Mouse (Mus musculus) embryonic facial prominence, embryonic 14.5 days (tissue): Measurements from ENCODE around the gene Ttc39a. TPM values are rescaled to one million over a fixed set of nuclear protein-coding genes. Genes with fewer than 3 reads are reported as not detected.

Experiments
- ATAC-seq: fragments of 200-750 bp; cut with Nextera tagmentation; 2 replicates; pipeline ENCODE4 v1.8.0; 2017; ENCODE audit warnings: low read depth, moderate number of reproducible peaks, moderate TSS enrichment
- DNase-seq: peaks from one replicate; pipeline ENCODE4 v3.0.0-alpha.2; 2015; ENCODE audit warnings: low spot score
- H3K27ac ChIP-seq: fragments of 300-500 bp; sonication (generic); replicated peaks from 2 replicates; pipeline ENCODE4 v1.5.1; 2014; ENCODE audit warnings: low read depth, mild to moderate bottlenecking, low read length, moderate library complexity
- H3K27me3 ChIP-seq: fragments of 300-500 bp; sonication (generic); replicated peaks from 2 replicates; pipeline ENCODE4 v1.6.1; 2014; ENCODE audit warnings: low read length; ENCODE audit not compliant: control insufficient read depth, insufficient read depth
- H3K36me3 ChIP-seq: fragments of 300-500 bp; sonication (generic); 2 replicates; pipeline ENCODE4 v1.6.1; 2014; ENCODE audit warnings: low read length, mixed read lengths; ENCODE audit not compliant: control insufficient read depth, insufficient read depth
- H3K4me1 ChIP-seq: fragments of 300-500 bp; sonication (generic); 2 replicates; pipeline ENCODE4 v1.6.1; 2014; ENCODE audit warnings: antibody characterized with exemption, low read length; ENCODE audit not compliant: control insufficient read depth, insufficient read depth
- H3K4me2 ChIP-seq: fragments of 300-500 bp; sonication (generic); 2 replicates; pipeline ENCODE4 v1.6.1; 2014; ENCODE audit warnings: low read depth, mild to moderate bottlenecking, low read length, moderate library complexity, mixed read lengths
- H3K4me3 ChIP-seq: fragments of 300-500 bp; sonication (generic); 2 replicates; pipeline ENCODE4 v1.5.1; 2014; ENCODE audit warnings: low read depth, mild to moderate bottlenecking, low read length
- H3K9ac ChIP-seq: fragments of 300-500 bp; sonication (generic); 2 replicates; pipeline ENCODE4 v1.6.1; 2014; ENCODE audit warnings: low read depth, mild to moderate bottlenecking, low read length, moderate library complexity, mixed read lengths
- H3K9me3 ChIP-seq: fragments of 300-500 bp; sonication (generic); 2 replicates; pipeline ENCODE4 v1.6.1; 2016; ENCODE audit warnings: low read length; ENCODE audit not compliant: control insufficient read depth
- WGBS: fragments of 180-500 bp; shearing (Covaris S2); extraction: QIAGEN DNeasy Blood & Tissue Kit; methylation state at CpG from one replicate; pipeline ENCODE4 v1.1.7; 2014; 5-methylcytosine and 5-hydroxymethylcytosine counted together
- polyA plus RNA-seq: library from polyadenylated mRNA; unstranded; fragments of >200 nt; fragmentation: Nextera tagmentation; extraction: Ambion mirVana; gene quantifications from 2 replicates; pipeline ENCODE4 v1.2.1, GENCODE M21; 2014

Gene Ttc39a
- polyA plus RNA-seq = 4.0 and 4.2 TPM in 2 replicates

- peak within 1 kb of the TSS; percentile 72 for H3K9ac ChIP-seq
- peak within 1 kb of the TSS; percentile 94 for H3K4me2 ChIP-seq
- WGBS = under 1% methylated on average over 23 of the region's 56 CpGs
- DNase-seq (peak; percentile 36), ATAC-seq (peak; percentile 55)
- H3K36me3 ChIP-seq = no peaks in the 10 kb centered on the region
- peak within 1 kb of the TSS; percentile 66 for H3K4me3 ChIP-seq
- H3K27me3 ChIP-seq = no peaks in the 10 kb centered on the region
- H3K27ac ChIP-seq = 0 out of 2 replicates have a peak within 1 kb of the TSS, but pooled peaks have one; percentile 1
- H3K4me1 ChIP-seq = peaks cover 6% of the 10 kb centered on the region; the same call in 1 of the 2 replicates
- no peaks in the 10 kb centered on the region for H3K9me3 ChIP-seq
Observed at GRCm38 (mm10) chr4:109406486-109407175, at the start of gene Ttc39a. Gene Ttc39a, plus strand, starts transcription at chr4:109406623.

- ATAC-seq (no peak), DNase-seq (no peak)
- H3K27ac ChIP-seq = no peak overlapping the region
- no peak overlapping the region for H3K4me2 ChIP-seq
- H3K4me1 ChIP-seq = no peaks in the 10 kb centered on the region
- H3K27me3 ChIP-seq = no peaks in the 10 kb centered on the region
- WGBS = 91% methylated on average over 1 of the region's 1 CpGs
- H3K9me3 ChIP-seq = no peaks in the 10 kb centered on the region
- no peak overlapping the region for H3K4me3 ChIP-seq
- H3K36me3 ChIP-seq = peaks cover 38% of the 10 kb centered on the region
- H3K9ac ChIP-seq = no peak overlapping the region
Observed at GRCm38 (mm10) chr4:109378107-109378506, 28.3 kb upstream of the Ttc39a start.

GRCm38 (mm10) chr4:109382457-109382856 lies 24.0 kb upstream of the Ttc39a start:
- Histone ChIP-seq H3K36me3 (peaks cover 33% of the 10 kb centered on the region), H3K27me3 (no peaks in the 10 kb centered on the region), H3K4me3 (no peak overlapping the region), H3K4me2 (no peak overlapping the region), H3K27ac (no peak overlapping the region), H3K9ac (no peak overlapping the region), H3K4me1 (no peaks in the 10 kb centered on the region), H3K9me3 (no peaks in the 10 kb centered on the region)
- DNase-seq (no peak), ATAC-seq (no peak)
- WGBS = 80% methylated on average over 2 of the region's 2 CpGs

- H3K36me3 ChIP-seq = peaks cover 10% of the 10 kb centered on the region; the same call in 1 of the 2 replicates
- 38% methylated on average over 4 of the region's 4 CpGs for WGBS
- no peak overlapping the region for H3K9ac ChIP-seq
- no peak overlapping the region for H3K4me2 ChIP-seq
- H3K27ac ChIP-seq = no peak overlapping the region
- H3K27me3 ChIP-seq = no peaks in the 10 kb centered on the region
- no peaks in the 10 kb centered on the region for H3K4me1 ChIP-seq
- no peaks in the 10 kb centered on the region for H3K9me3 ChIP-seq
- no peak overlapping the region for H3K4me3 ChIP-seq
- DNase-seq (no peak), ATAC-seq (no peak)
Observed at GRCm38 (mm10) chr4:109385599-109385998, 20.8 kb upstream of the Ttc39a start.

GRCm38 (mm10) chr4:109393229-109393779 lies 13.1 kb upstream of the Ttc39a start:
- H3K4me3 ChIP-seq = no peak overlapping the region
- H3K9ac ChIP-seq = no peak overlapping the region
- WGBS = 70% methylated on average over 6 of the region's 6 CpGs
- ATAC-seq (no peak), DNase-seq (no peak)
- H3K36me3 ChIP-seq = peaks cover 2% of the 10 kb centered on the region; the same call in 1 of the 2 replicates
- no peaks in the 10 kb centered on the region for H3K27me3 ChIP-seq
- no peaks in the 10 kb centered on the region for H3K9me3 ChIP-seq
- no peak overlapping the region for H3K4me2 ChIP-seq
- H3K27ac ChIP-seq = no peak overlapping the region
- 0 out of 2 replicates have a peak, but pooled peaks cover 4% of the 10 kb centered on the region for H3K4me1 ChIP-seq

GRCm38 (mm10) chr4:109393902-109394301 lies 12.5 kb upstream of the Ttc39a start:
- 6% methylated on average over 12 of the region's 13 CpGs for WGBS
- peak; percentile 82; the same call in 1 of the 2 replicates for ATAC-seq
- H3K9me3 ChIP-seq = no peaks in the 10 kb centered on the region
- H3K4me2 ChIP-seq = peak overlapping the region; percentile 49
- no peak for DNase-seq
- H3K4me1 ChIP-seq = 0 out of 2 replicates have a peak, but pooled peaks cover 4% of the 10 kb centered on the region
- H3K27ac ChIP-seq = no peak overlapping the region
- H3K9ac ChIP-seq = peak overlapping the region; percentile 30; the same call in 1 of the 2 replicates
- no peaks in the 10 kb centered on the region for H3K36me3 ChIP-seq
- no peaks in the 10 kb centered on the region for H3K27me3 ChIP-seq
- peak overlapping the region; percentile 13; the same call in 1 of the 2 replicates for H3K4me3 ChIP-seq

- peak; percentile 33; the same call in 1 of the 2 replicates for ATAC-seq
- H3K27me3 ChIP-seq = no peaks in the 10 kb centered on the region
- H3K9ac ChIP-seq = peak overlapping the region; percentile 30; the same call in 1 of the 2 replicates
- DNase-seq = no peak
- peak overlapping the region; percentile 13; the same call in 1 of the 2 replicates for H3K4me3 ChIP-seq
- no peak overlapping the region for H3K27ac ChIP-seq
- 29% methylated on average over 12 of the region's 13 CpGs for WGBS
- H3K4me1 ChIP-seq = 0 out of 2 replicates have a peak, but pooled peaks cover 4% of the 10 kb centered on the region
- no peaks in the 10 kb centered on the region for H3K36me3 ChIP-seq
- peak overlapping the region; percentile 49 for H3K4me2 ChIP-seq
- H3K9me3 ChIP-seq = no peaks in the 10 kb centered on the region
Observed at GRCm38 (mm10) chr4:109394314-109395074, 11.9 kb upstream of the Ttc39a start.

GRCm38 (mm10) chr4:109400366-109400980 lies 6.0 kb upstream of the Ttc39a start:
- Histone ChIP-seq H3K4me3 (no peak overlapping the region), H3K4me2 (no peak overlapping the region), H3K36me3 (no peaks in the 10 kb centered on the region), H3K9ac (no peak overlapping the region), H3K27me3 (no peaks in the 10 kb centered on the region), H3K9me3 (no peaks in the 10 kb centered on the region), H3K27ac (no peak overlapping the region), H3K4me1 (no peaks in the 10 kb centered on the region)
- ATAC-seq (no peak), DNase-seq (no peak)
- 79% methylated on average over 10 of the region's 10 CpGs for WGBS
